Mouse (Mus musculus) mature B cell (primary cell): ENCODE results near the gene Mn1.

Source experiments
- in situ Hi-C: fragments of 300-500 bp; cut with MboI; formaldehyde crosslinking; loops from 2 replicates; pipeline ENCODE4 v1.14.3; 2019

Mn1 gene

GRCm38 (mm10) chr5:111409412-111410044 lies 7.6 kb upstream of the Mn1 start:
- in situ Hi-C loops: loop anchor here (25.0 kb wide), 1 partner anchor 753 kb away; no protein-coding TSS in a partner anchor

- in situ Hi-C loops: loop anchor here (25.0 kb wide), 1 partner anchor 752 kb away; no protein-coding TSS in a partner anchor
Measured at GRCm38 (mm10) chr5:111410665-111411064, 6.5 kb upstream of the Mn1 start.

- in situ Hi-C loops: loop anchor here (25.0 kb wide), 1 partner anchor 748 kb away; no protein-coding TSS in a partner anchor
Measured at GRCm38 (mm10) chr5:111414192-111414591, 3.0 kb upstream of the Mn1 start.

- in situ Hi-C loops: loop anchor here (25.0 kb wide), 1 partner anchor 747 kb away; no protein-coding TSS in a partner anchor
Measured at GRCm38 (mm10) chr5:111414770-111415249, 2.4 kb upstream of the Mn1 start.

- in situ Hi-C loops: loop anchor here (25.0 kb wide), 1 partner anchor 747 kb away; no protein-coding TSS in a partner anchor
Measured at GRCm38 (mm10) chr5:111415575-111415974, 1.6 kb upstream of the Mn1 start.

- in situ Hi-C loops: loop anchor here (25.0 kb wide), 1 partner anchor 746 kb away; no protein-coding TSS in a partner anchor
Measured at GRCm38 (mm10) chr5:111416048-111416447, 1.1 kb upstream of the Mn1 start.

- in situ Hi-C loops: loop anchor here (25.0 kb wide), 1 partner anchor 745 kb away; no protein-coding TSS in a partner anchor
Measured at GRCm38 (mm10) chr5:111417378-111418131, 393 bp downstream of the Mn1 start.

GRCm38 (mm10) chr5:111418202-111419120 lies 1.3 kb downstream of the Mn1 start:
- in situ Hi-C loops: loop anchor here (25.0 kb wide), 1 partner anchor 744 kb away; no protein-coding TSS in a partner anchor

- in situ Hi-C loops: loop anchor here (25.0 kb wide), 1 partner anchor 743 kb away; no protein-coding TSS in a partner anchor
Measured at GRCm38 (mm10) chr5:111419121-111419881, 2.1 kb downstream of the Mn1 start.

GRCm38 (mm10) chr5:111420011-111420691 lies 3.0 kb downstream of the Mn1 start:
- in situ Hi-C loops: loop anchor here (25.0 kb wide), 1 partner anchor 742 kb away; no protein-coding TSS in a partner anchor

- in situ Hi-C loops: loop anchor here (25.0 kb wide), 1 partner anchor 741 kb away; no protein-coding TSS in a partner anchor
Measured at GRCm38 (mm10) chr5:111420896-111421295, 3.7 kb downstream of the Mn1 start.

- in situ Hi-C loops: loop anchor here (25.0 kb wide), 1 partner anchor 741 kb away; no protein-coding TSS in a partner anchor
Measured at GRCm38 (mm10) chr5:111421424-111421823, 4.3 kb downstream of the Mn1 start.

GRCm38 (mm10) chr5:111422058-111422800 lies 5.1 kb downstream of the Mn1 start:
- in situ Hi-C loops: loop anchor here (25.0 kb wide), 1 partner anchor 740 kb away; no protein-coding TSS in a partner anchor

GRCm38 (mm10) chr5:111423011-111423410 lies 5.8 kb downstream of the Mn1 start:
- in situ Hi-C loops: loop anchor here (25.0 kb wide), 1 partner anchor 739 kb away; no protein-coding TSS in a partner anchor

- in situ Hi-C loops: loop anchor here (25.0 kb wide), 1 partner anchor 739 kb away; no protein-coding TSS in a partner anchor
Measured at GRCm38 (mm10) chr5:111423616-111424015, 6.5 kb downstream of the Mn1 start.

- in situ Hi-C loops: no loop called here
Measured at GRCm38 (mm10) chr5:111425813-111426212, 8.7 kb downstream of the Mn1 start.

- in situ Hi-C loops: no loop called here
Measured at GRCm38 (mm10) chr5:111426249-111426648, 9.1 kb downstream of the Mn1 start.

GRCm38 (mm10) chr5:111428882-111429281 lies 11.7 kb downstream of the Mn1 start:
- in situ Hi-C loops: no loop called here

GRCm38 (mm10) chr5:111429726-111430125 lies 12.6 kb downstream of the Mn1 start:
- in situ Hi-C loops: no loop called here
